Mouse (Mus musculus): Measurements from ENCODE around the gene Zfp944.
"Not testable (repeated sequence)": the region's sequence is repeated elsewhere in the genome, so short reads cannot be mapped to it uniquely, and the experiment has no call there.

Zfp944 gene

DNA sequence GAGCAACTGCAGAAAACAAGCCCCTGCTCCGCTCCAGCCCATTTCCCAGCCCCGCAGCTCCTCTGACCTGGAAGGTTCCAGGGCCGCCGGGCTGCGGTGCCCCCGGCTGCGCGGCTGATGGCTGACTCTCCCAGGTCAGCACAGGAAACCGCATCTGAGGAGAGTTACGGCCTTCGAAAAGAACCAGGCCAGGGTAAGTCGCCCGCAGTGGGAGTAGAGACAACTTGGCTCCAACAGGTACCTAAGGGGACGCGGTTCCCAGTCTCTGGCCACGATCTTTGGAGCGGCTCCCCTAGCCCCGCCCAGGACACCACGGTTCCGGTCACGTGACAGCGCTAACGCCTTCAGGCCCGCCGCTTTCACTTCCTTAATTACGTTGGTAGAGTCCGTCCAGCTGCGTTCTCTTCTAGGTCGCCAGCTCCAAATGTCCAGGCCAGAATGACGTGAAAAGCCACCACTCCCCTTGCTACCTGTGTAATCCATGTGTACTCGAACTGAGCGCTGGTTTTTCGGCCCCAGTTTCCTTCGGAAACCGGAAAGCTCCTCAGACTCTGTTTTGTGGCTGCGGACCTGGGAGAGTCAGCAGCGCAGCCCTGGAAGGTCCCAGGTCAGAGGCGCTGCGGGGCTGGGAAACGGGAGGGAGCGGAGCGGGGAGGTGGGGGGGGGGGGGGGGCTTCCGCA is at the start of gene Zfp944, which contains the start of gene Zfp758:
Gene Zfp944 (minus strand): TSS at position 300 of the 681 bp plus-strand sequence.
Gene Zfp758 (plus strand): TSS at position 353 of the 681 bp plus-strand sequence.
- peak; percentile 20 to 37 for DNase-seq (ENCODE audit: low read depth in 2 of 2, low spot score in 2 of 2)

DNA sequence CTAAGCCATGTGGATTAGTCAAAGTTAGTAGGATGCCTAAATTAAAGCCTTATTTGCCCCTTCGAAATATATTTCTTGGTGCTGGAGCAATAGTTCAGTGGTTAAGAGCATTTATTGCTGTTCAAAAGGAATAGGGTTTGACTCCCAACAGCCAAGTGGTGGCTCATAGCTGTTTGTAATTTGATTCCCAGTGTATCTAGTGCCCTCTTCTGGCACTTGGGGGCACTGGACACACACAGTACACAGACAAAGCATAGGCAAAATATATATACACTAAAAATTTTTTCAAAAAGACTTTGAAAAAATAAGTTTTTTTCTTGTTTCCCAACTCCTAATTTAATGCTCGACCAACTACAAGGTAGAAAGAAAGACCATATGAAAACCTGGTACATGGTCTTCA is 49.6 kb upstream of the Zfp944 start:
- DNase-seq (ENCODE audit: low read depth in 2 of 2, low spot score in 2 of 2) = peak in 1 of 2 experiments; percentile 20

DNA sequence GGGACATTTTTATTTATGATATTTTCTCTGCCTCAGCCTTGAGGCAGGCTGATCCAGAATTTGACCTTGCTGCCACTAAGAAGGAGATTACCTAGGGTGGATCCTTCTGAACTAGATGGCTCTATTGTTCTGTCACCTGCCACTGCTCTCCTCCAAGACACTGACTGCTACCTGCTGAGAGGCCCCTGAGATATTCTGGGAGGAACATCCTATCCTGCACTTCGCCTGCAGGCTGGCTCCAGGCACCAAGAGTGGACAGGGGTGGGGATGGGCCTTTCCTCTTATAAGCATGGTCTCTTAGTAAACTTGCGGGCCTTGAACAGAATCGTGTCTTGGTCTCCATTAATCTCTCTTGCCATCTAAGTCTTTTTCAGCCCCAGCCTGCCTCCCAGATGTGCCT is 2.7 kb upstream of the Zfp944 start:
- DNase-seq (ENCODE audit: low read depth in 2 of 2, low spot score in 2 of 2) = no peak

DNA sequence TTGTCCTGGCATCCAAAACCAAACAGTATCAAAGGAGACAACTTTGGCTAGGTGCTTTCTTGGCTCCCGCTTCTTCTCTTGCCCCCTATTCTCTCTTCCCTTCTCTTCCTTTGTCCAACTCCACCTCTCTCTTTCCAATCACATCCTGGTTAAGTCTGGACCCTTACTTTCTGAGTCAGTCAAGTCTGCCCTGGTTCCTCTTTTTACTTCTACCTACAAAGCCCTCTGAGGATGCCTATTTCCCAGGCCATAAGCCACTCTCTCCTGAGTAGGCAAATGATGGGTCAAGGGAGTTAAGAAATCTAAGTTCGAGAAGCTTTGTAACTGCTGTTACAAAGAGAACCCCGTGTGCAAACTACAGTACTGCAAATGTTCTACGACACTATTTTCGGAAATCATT is 628 bp downstream of the Zfp944 start:
- DNase-seq (ENCODE audit: low read depth in 2 of 2, low spot score in 2 of 2) = no peak

DNA sequence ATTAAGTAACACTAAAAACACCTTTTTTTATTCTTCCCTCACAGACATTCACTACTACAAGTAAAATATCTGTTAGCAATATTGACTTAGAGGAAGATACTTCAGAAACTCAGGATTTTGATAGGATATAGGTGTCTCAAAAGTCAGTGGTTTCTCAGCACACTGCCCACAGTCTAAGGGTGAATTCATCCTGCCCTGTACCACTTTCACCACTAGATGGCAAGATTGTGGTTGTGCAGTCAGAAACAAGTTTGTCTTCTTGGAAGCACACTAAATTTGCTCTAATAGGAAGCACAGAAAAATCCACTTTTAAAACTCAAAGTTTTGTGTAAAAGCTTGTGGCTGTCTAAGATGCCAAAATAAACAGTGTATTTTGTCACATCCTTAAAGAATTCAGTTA is 8.4 kb downstream of the Zfp944 start:
- DNase-seq (ENCODE audit: low read depth in 2 of 2, low spot score in 2 of 2) = peak; percentile 31 to 51

DNA sequence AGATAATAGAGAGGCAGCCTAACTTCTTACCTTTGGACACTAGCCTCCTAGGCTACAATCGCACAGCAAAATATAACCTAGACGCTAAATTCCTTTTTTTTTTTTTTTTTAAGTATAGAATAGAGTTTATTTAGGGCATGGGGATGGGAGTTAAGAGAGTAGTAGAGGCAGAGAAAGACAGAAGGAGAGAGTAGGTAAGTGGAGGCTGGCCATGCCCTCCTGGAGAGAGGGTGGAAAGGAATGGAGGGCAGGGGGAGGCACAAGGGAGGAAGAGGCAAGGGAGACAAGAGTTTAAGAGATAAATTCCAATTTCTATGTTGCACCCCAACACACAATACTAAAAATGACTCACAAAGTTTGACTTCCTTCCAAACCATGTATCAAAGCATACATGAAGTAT is 46.0 kb downstream of the Zfp944 start:
- not testable (repeated sequence) for DNase-seq (ENCODE audit: low read depth in 2 of 2, low spot score in 2 of 2)

DNA sequence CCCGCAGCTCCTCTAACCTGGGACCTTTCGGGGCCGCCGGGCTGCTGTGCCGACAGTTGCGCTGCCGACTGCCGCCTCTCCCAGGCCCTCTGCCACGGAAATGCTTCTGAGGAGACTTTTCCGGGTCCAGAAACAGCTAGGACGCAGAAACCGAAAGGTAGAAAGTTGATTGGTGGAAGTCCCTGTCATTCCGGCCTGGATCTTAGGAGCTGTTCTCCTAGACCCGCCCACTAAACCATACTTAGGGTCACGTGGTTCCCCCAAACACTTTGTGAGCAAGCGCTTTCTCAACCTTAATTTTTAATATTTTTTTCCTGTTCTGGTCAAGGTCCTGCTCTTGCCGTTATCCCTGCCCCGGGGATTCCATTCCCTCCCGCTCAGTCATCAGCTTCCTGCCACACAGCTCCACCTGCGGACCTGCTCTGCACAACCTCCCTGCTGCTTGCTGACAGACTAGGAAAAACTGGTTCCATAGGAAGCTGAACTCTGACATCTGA is 46.4 kb downstream of the Zfp944 start, which contains the start of gene CT030661.1:
Gene CT030661.1 (minus strand): TSS at position 108 of the 497 bp plus-strand sequence.
- DNase-seq (ENCODE audit: low read depth in 2 of 2, low spot score in 2 of 2) = peak; percentile 59 to 67

DNA sequence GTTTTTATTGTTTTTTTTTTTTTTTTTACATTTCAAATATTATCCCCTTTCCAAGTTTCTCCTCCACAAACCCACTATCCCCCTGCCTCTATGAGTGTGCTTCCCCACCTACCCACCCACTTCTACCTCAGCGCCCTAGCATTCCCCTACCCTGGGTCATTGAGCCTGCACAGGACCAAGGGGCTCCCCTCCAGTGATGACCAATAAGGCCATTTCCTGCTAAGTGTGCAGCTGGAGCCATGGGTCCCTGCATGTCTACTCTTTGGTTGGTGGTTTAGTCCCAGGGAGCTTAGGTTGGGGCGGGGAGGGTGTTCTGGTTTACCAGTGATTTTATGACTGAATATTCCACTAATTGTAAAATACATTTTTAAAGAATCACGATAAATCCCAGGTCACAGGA is 47.0 kb downstream of the Zfp944 start:
- DNase-seq (ENCODE audit: low read depth in 2 of 2, low spot score in 2 of 2) = not testable (repeated sequence)
